Mouse (Mus musculus) midbrain, embryonic 11.5 days (tissue): ENCODE data around the gene Tulp1. TPM values are rescaled to one million over a fixed set of nuclear protein-coding genes. Genes with fewer than 3 reads are reported as not detected.
"Not testable (repeated sequence)": the region's sequence is repeated elsewhere in the genome, so short reads cannot be mapped to it uniquely, and the experiment has no call there.

Experiments used
- ATAC-seq: fragments of 200-750 bp; cut with Nextera tagmentation; 2 replicates; pipeline ENCODE4 v1.8.0; 2017; ENCODE audit warnings: moderate TSS enrichment, moderate library complexity; ENCODE audit not compliant: low FRiP score
- DNase-seq: peaks from one replicate; pipeline ENCODE4 v3.0.0; 2015; ENCODE audit warnings: low spot score; ENCODE audit errors: missing footprints
- H3K27ac ChIP-seq: fragments of 300-500 bp; sonication (generic); 2 replicates; pipeline ENCODE4 v1.5.1; 2014; ENCODE audit warnings: low read depth, low read length
- H3K27me3 ChIP-seq: fragments of 300-500 bp; sonication (generic); 2 replicates; pipeline ENCODE4 v1.6.1; 2014; ENCODE audit warnings: mild to moderate bottlenecking, low read length, moderate library complexity, mixed read lengths; ENCODE audit not compliant: control insufficient read depth, insufficient read depth
- H3K36me3 ChIP-seq: fragments of 300-500 bp; sonication (generic); 2 replicates; pipeline ENCODE4 v1.6.1; 2014; ENCODE audit warnings: mild to moderate bottlenecking, low read length, moderate library complexity, mixed read lengths; ENCODE audit not compliant: control insufficient read depth, insufficient read depth
- H3K4me1 ChIP-seq: fragments of 300-500 bp; sonication (generic); 2 replicates; pipeline ENCODE4 v1.6.1; 2014; ENCODE audit warnings: low read length; ENCODE audit not compliant: control insufficient read depth, insufficient read depth
- H3K4me2 ChIP-seq: fragments of 300-500 bp; sonication (generic); 2 replicates; pipeline ENCODE4 v1.6.1; 2014; ENCODE audit warnings: mild to moderate bottlenecking, moderate library complexity
- H3K4me3 ChIP-seq: fragments of 300-500 bp; sonication (generic); 2 replicates; pipeline ENCODE4 v1.5.1; 2014; ENCODE audit warnings: low read depth, low read length
- H3K9ac ChIP-seq: fragments of 300-500 bp; sonication (generic); 2 replicates; pipeline ENCODE4 v1.6.1; 2014; ENCODE audit warnings: low read length
- H3K9me3 ChIP-seq: fragments of 300-500 bp; sonication (generic); 2 replicates; pipeline ENCODE4 v1.6.1; 2016; ENCODE audit warnings: low read length; ENCODE audit not compliant: control insufficient read depth
- WGBS: fragments of 180-500 bp; shearing (Covaris S2); extraction: QIAGEN DNeasy Blood & Tissue Kit; methylation state at CpG from one replicate; pipeline ENCODE4 v1.1.7; 2014; 5-methylcytosine and 5-hydroxymethylcytosine counted together
- polyA plus RNA-seq: library from polyadenylated mRNA; unstranded; fragments of >200 nt; fragmentation: Nextera tagmentation; extraction: Ambion mirVana; gene quantifications from 2 replicates; pipeline ENCODE4 v1.2.1, GENCODE M21; 2014

The Tulp1 gene
- polyA plus RNA-seq, 1 experiment from 2014 or later = 4.9 TPM

DNA sequence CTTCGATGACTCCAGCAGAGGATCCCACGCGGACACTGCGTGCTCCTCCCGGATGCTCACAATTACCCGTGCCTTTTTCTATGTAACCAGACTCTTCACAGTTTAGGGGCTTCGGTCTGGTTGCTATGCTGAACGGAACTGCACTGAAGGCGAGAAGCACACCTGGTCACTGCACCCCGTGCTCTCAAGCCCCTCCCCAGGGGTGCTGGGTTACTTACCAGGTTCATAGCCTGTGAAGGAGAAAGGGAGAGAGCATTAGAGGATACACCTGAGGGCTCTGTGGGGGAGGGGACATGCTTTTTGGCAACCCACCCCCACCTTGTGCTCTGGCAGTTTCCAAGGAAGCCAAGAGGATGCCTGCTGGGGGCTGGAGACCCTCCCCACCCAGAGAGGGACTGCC, 29.8 kb downstream of the Tulp1 start:
- H3K9me3 ChIP-seq = no peaks in the 10 kb centered on the region
- 0 out of 2 replicates have a peak, but pooled peaks cover 2% of the 10 kb centered on the region for H3K4me1 ChIP-seq
- H3K27me3 ChIP-seq = no peaks in the 10 kb centered on the region
- no peak for DNase-seq
- H3K4me3 ChIP-seq = no peak overlapping the region
- peaks cover 3% of the 10 kb centered on the region for H3K36me3 ChIP-seq
- no peak overlapping the region for H3K9ac ChIP-seq
- H3K4me2 ChIP-seq = no peak overlapping the region
- H3K27ac ChIP-seq = no peak overlapping the region
- no peak for ATAC-seq
- WGBS = 84% methylated on average over 10 of the region's 10 CpGs

DNA sequence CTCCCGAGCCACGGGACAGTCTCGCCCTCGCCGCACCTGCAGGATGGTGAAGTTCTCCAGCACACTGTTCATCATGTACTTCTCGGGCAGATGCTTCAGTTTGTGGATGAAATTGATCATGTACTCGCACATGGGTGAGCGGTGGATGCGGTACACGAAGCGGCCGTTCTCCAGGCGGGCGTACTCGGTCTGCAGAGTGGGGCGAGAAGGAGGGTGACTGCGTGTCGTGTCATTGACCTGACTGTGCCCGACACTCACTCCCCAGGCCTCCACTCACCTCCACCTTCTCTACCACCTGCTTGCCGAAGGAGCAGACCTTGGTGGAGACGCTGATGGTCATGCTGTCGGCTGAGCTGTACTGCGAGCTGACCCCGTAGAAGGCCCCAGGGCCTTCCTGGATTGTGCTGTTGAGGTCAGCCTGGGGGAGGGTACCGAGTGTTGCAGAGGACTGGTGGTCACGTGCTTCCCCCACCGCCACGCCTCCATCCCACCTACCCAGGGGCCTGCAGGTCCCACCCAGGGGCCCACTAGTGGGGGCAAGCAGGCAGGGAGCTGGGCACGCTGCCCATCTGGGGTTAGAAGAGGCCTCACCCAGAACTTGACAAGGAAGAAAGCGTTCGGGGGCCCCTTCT, 32.0 kb downstream of the Tulp1 start:
- peaks cover 12% of the 10 kb centered on the region for H3K4me1 ChIP-seq
- 66% methylated on average over 31 of the region's 31 CpGs for WGBS
- DNase-seq (no peak), ATAC-seq (no peak)
- no peaks in the 10 kb centered on the region for H3K9me3 ChIP-seq
- peaks cover 6% of the 10 kb centered on the region for H3K36me3 ChIP-seq
- no peak overlapping the region for H3K27ac ChIP-seq
- no peak overlapping the region for H3K4me2 ChIP-seq
- H3K9ac ChIP-seq = 0 out of 2 replicates have a peak overlapping the region, but pooled peaks have one; percentile 16
- H3K4me3 ChIP-seq = no peak overlapping the region
- H3K27me3 ChIP-seq = no peaks in the 10 kb centered on the region

GRCm38 (mm10) chr17:28332113-28332914, 32.7 kb downstream of the Tulp1 start:
- Histone ChIP-seq H3K27ac (no peak overlapping the region), H3K4me2 (no peak overlapping the region), H3K9ac (no peak overlapping the region), H3K27me3 (no peaks in the 10 kb centered on the region), H3K9me3 (no peaks in the 10 kb centered on the region), H3K4me1 (peaks cover 18% of the 10 kb centered on the region), H3K36me3 (peaks cover 6% of the 10 kb centered on the region), H3K4me3 (no peak overlapping the region)
- WGBS = 48% methylated on average over 13 of the region's 13 CpGs
- DNase-seq (no peak), ATAC-seq (no peak)

- Histone ChIP-seq H3K27ac (no peak overlapping the region), H3K4me2 (no peak overlapping the region), H3K4me3 (no peak overlapping the region), H3K9me3 (no peaks in the 10 kb centered on the region), H3K36me3 (peaks cover 6% of the 10 kb centered on the region), H3K4me1 (peaks cover 18% of the 10 kb centered on the region), H3K9ac (no peak overlapping the region), H3K27me3 (no peaks in the 10 kb centered on the region)
- WGBS = 35% methylated on average over 6 of the region's 7 CpGs
- DNase-seq = peak; percentile 86
- ATAC-seq = no peak
Observed at GRCm38 (mm10) chr17:28331241-28332112, 33.5 kb downstream of the Tulp1 start.

GRCm38 (mm10) chr17:28330590-28330989, 34.4 kb downstream of the Tulp1 start:
- not testable (repeated sequence) for H3K9me3 ChIP-seq, H3K27ac ChIP-seq, H3K27me3 ChIP-seq, ATAC-seq, H3K4me2 ChIP-seq, H3K4me3 ChIP-seq, H3K9ac ChIP-seq, H3K36me3 ChIP-seq
- H3K4me1 ChIP-seq = peaks cover 18% of the 10 kb centered on the region
- peak; percentile 84 for DNase-seq
- WGBS = 67% methylated on average over 6 of the region's 8 CpGs

DNA sequence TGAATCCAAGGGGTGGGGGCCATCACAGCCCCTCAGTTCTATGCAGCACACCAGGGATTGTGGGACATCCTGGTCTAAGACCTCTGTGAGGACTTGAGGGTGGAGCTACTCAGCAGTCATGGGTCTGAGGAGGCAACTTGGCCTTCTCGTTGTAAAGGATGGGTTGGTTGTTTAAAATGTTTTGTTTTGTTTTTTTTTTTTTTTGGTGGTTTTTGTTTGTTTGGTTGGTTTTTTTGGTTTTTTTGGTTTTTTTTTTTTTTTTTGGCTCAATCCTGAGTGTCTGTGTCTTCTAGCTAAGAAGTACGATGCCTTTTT, 34.8 kb downstream of the Tulp1 start:
- H3K27ac ChIP-seq = no peak overlapping the region
- H3K27me3 ChIP-seq = no peaks in the 10 kb centered on the region
- peak overlapping the region; percentile 80 for H3K4me2 ChIP-seq
- H3K9ac ChIP-seq = peak overlapping the region; percentile 99
- WGBS = 61% methylated on average over 2 of the region's 2 CpGs
- H3K9me3 ChIP-seq = no peaks in the 10 kb centered on the region
- H3K4me3 ChIP-seq = peak overlapping the region; percentile 94
- ATAC-seq (no peak), DNase-seq (peak; percentile 82)
- H3K4me1 ChIP-seq = peaks cover 18% of the 10 kb centered on the region
- peaks cover 6% of the 10 kb centered on the region for H3K36me3 ChIP-seq

DNA sequence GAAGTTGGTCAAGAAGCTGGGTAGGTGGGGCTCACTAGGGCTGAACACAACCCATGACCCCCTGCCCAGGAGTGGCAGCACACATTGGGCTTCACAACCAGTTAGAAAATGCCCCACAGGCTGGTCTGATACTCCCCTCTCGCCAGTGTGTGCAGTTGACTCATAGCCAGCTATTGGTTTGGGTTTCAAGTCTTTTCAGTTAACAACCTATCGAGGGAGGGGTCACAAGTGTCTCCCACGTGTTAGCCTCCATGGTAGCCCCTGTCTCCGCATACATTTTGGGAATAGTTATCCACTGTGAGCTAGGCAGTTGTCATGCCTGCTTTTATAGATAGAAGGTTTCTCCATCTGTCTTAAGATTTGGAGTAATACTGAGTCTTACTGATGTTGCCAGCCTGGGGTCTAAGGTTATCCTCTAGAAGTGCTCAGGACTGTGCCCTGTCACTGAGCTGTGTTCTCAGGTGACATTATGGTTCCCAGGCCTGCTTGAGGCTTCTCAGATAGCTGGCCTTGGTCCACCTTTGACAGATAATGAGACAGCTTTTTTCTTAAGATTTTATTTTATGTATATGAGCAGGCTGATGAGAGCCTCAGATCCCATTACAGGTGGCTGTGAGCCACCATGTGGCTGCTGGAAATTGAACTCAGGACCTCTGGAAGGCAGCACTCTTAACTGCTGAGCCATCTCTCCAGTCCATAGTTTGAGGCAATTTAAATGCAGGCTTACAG, 35.4 kb downstream of the Tulp1 start:
- peak overlapping the region; percentile 80 for H3K4me2 ChIP-seq
- H3K9ac ChIP-seq = peak overlapping the region; percentile 99
- WGBS = 10% methylated on average over 4 of the region's 4 CpGs
- H3K4me1 ChIP-seq = peaks cover 18% of the 10 kb centered on the region
- ATAC-seq = no peak
- H3K9me3 ChIP-seq = no peaks in the 10 kb centered on the region
- DNase-seq = peak; percentile 86
- H3K36me3 ChIP-seq = peaks cover 6% of the 10 kb centered on the region
- peak overlapping the region; percentile 94 for H3K4me3 ChIP-seq
- H3K27ac ChIP-seq = no peak overlapping the region; the same call in 1 of the 2 replicates
- no peaks in the 10 kb centered on the region for H3K27me3 ChIP-seq

DNA sequence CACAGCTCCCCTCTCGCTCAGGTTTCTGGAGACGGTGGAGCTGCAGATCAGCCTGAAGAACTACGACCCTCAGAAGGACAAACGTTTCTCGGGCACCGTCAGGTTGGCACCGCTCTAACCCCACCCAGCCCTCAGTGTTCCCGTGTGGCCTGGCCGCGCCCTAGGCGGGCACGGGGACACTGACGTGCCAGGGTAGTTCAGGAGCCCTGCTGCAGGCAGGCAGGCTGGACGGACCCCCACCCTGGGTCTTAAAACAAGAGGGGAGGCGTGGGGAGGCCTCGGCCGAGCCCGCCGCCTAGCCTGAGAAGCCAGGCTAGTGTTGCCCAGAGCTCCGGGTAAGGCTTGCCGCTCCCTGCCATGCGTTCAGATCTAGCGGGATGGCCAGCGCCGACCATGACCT, 36.1 kb downstream of the Tulp1 start:
- Histone ChIP-seq H3K4me1 (peaks cover 18% of the 10 kb centered on the region), H3K27me3 (no peaks in the 10 kb centered on the region), H3K27ac (peak overlapping the region; percentile 92), H3K36me3 (peaks cover 6% of the 10 kb centered on the region), H3K4me2 (peak overlapping the region; percentile 80), H3K9me3 (no peaks in the 10 kb centered on the region), H3K4me3 (peak overlapping the region; percentile 94), H3K9ac (peak overlapping the region; percentile 99)
- DNase-seq (no peak), ATAC-seq (peak; percentile 9; the same call in 1 of the 2 replicates)
- under 1% methylated on average over 25 of the region's 25 CpGs for WGBS
